Mouse (Mus musculus) stomach, embryonic 16.5 days (tissue): ENCODE measurements around the gene Cdc6. TPM values are rescaled to one million over a fixed set of nuclear protein-coding genes. Genes with fewer than 3 reads are reported as not detected.

Experiments used
- ATAC-seq: fragments of 200-750 bp; cut with Nextera tagmentation; 2 replicates; pipeline ENCODE4 v1.8.0; 2017; ENCODE audit warnings: moderate number of reproducible peaks, moderate TSS enrichment; ENCODE audit not compliant: insufficient read depth, low FRiP score
- H3K27ac ChIP-seq: fragments of 300-500 bp; sonication (generic); 2 replicates; pipeline ENCODE4 v1.5.1; 2014; ENCODE audit warnings: low read length
- H3K27me3 ChIP-seq: fragments of 300-500 bp; sonication (generic); 2 replicates; pipeline ENCODE4 v1.6.1; 2014; ENCODE audit warnings: low read length, control low read depth, mixed read lengths; ENCODE audit not compliant: control insufficient read depth, insufficient read depth
- H3K36me3 ChIP-seq: fragments of 300-500 bp; sonication (generic); 2 replicates; pipeline ENCODE4 v1.6.1; 2014; ENCODE audit warnings: low read length; ENCODE audit not compliant: control insufficient read depth, insufficient read depth
- H3K4me1 ChIP-seq: fragments of 300-500 bp; sonication (generic); 2 replicates; pipeline ENCODE4 v1.6.1; 2014; ENCODE audit warnings: low read length, control low read depth, mixed read lengths; ENCODE audit not compliant: control insufficient read depth, insufficient read depth
- H3K4me2 ChIP-seq: fragments of 300-500 bp; sonication (generic); 2 replicates; pipeline ENCODE4 v1.6.1; 2014; ENCODE audit warnings: low read depth, low read length, mixed read lengths
- H3K4me3 ChIP-seq: fragments of 300-500 bp; sonication (generic); replicated peaks from 2 replicates; pipeline ENCODE4 v1.5.1; 2014; ENCODE audit warnings: mild to moderate bottlenecking, low read length
- H3K9ac ChIP-seq: fragments of 300-500 bp; sonication (generic); 2 replicates; pipeline ENCODE4 v1.6.1; 2014; ENCODE audit warnings: low read length
- H3K9me3 ChIP-seq: fragments of 300-500 bp; sonication (generic); replicated peaks from 2 replicates; pipeline ENCODE4 v1.6.1; 2016; ENCODE audit warnings: low read length, control low read depth; ENCODE audit not compliant: control insufficient read depth
- WGBS: fragments of 180-500 bp; shearing (Covaris S2); extraction: QIAGEN DNeasy Blood & Tissue Kit; methylation state at CpG from one replicate; pipeline ENCODE4 v1.1.7; 2014; 5-methylcytosine and 5-hydroxymethylcytosine counted together
- polyA plus RNA-seq: library from polyadenylated mRNA; unstranded; fragments of >200 nt; fragmentation: Nextera tagmentation; extraction: Ambion mirVana; gene quantifications from 2 replicates; pipeline ENCODE4 v1.2.1, GENCODE M21; 2015

Gene Cdc6
- polyA plus RNA-seq, 1 experiment from 2014 or later, result 28.1 TPM

GRCm38 (mm10) chr11:98952736-98953135 lies 45.1 kb downstream of the Cdc6 start:
- H3K27me3 ChIP-seq, result no peaks in the 10 kb centered on the region
- no peak overlapping the region for H3K4me2 ChIP-seq
- no peak for ATAC-seq
- H3K27ac ChIP-seq, result peak overlapping the region; percentile 54
- H3K4me3 ChIP-seq, result no peak overlapping the region
- peaks cover 76% of the 10 kb centered on the region for H3K4me1 ChIP-seq
- H3K36me3 ChIP-seq, result no peaks in the 10 kb centered on the region; the same call in 1 of the 2 replicates
- whole genome bisulfite sequencing, result 65% methylated on average over 2 of the region's 2 CpGs
- no peak overlapping the region for H3K9ac ChIP-seq
- H3K9me3 ChIP-seq, result no peaks in the 10 kb centered on the region

GRCm38 (mm10) chr11:98953361-98953760 lies 45.8 kb downstream of the Cdc6 start:
- peak overlapping the region; percentile 88 for H3K27ac ChIP-seq
- 0 out of 2 replicates have a peak overlapping the region, but pooled peaks have one; percentile 48 for H3K4me2 ChIP-seq
- peaks cover 70% of the 10 kb centered on the region for H3K4me1 ChIP-seq
- 13% methylated on average over 2 of the region's 2 CpGs for WGBS
- no peaks in the 10 kb centered on the region for H3K27me3 ChIP-seq
- H3K9me3 ChIP-seq, result no peaks in the 10 kb centered on the region
- ATAC-seq, result peak; percentile 75
- H3K36me3 ChIP-seq, result no peaks in the 10 kb centered on the region; the same call in 1 of the 2 replicates
- no peak overlapping the region for H3K9ac ChIP-seq
- no peak overlapping the region for H3K4me3 ChIP-seq

- no peak overlapping the region for H3K4me3 ChIP-seq
- H3K9ac ChIP-seq, result peak overlapping the region; percentile 54
- peak overlapping the region; percentile 88 for H3K27ac ChIP-seq
- no peaks in the 10 kb centered on the region for H3K27me3 ChIP-seq
- H3K4me1 ChIP-seq, result peaks cover 70% of the 10 kb centered on the region
- 16% methylated on average over 13 of the region's 13 CpGs for WGBS
- no peaks in the 10 kb centered on the region for H3K9me3 ChIP-seq
- H3K4me2 ChIP-seq, result peak overlapping the region; percentile 48
- H3K36me3 ChIP-seq, result no peaks in the 10 kb centered on the region; the same call in 1 of the 2 replicates
- ATAC-seq, result no peak
These were observed 46.3 kb downstream of the Cdc6 start for GRCm38 (mm10) chr11:98953835-98954320.

GRCm38 (mm10) chr11:98954373-98954772 lies 46.8 kb downstream of the Cdc6 start:
- H3K4me3 ChIP-seq, result 0 out of 2 replicates have a peak overlapping the region, but pooled peaks have one; percentile 1
- H3K9me3 ChIP-seq, result no peaks in the 10 kb centered on the region
- no peaks in the 10 kb centered on the region; the same call in 1 of the 2 replicates for H3K36me3 ChIP-seq
- H3K4me2 ChIP-seq, result peak overlapping the region; percentile 48
- ATAC-seq, result peak; percentile 30; the same call in 1 of the 2 replicates
- H3K27ac ChIP-seq, result peak overlapping the region; percentile 88
- peak overlapping the region; percentile 54 for H3K9ac ChIP-seq
- no peaks in the 10 kb centered on the region for H3K27me3 ChIP-seq
- peaks cover 72% of the 10 kb centered on the region for H3K4me1 ChIP-seq
- 5% methylated on average over 10 of the region's 10 CpGs for WGBS

- 0 out of 2 replicates have a peak, but pooled peaks have one; percentile 12 for ATAC-seq
- no peaks in the 10 kb centered on the region for H3K27me3 ChIP-seq
- peak overlapping the region; percentile 54; the same call in 1 of the 2 replicates for H3K9ac ChIP-seq
- H3K27ac ChIP-seq, result peak overlapping the region; percentile 88
- WGBS, result 21% methylated on average over 17 of the region's 17 CpGs
- peaks cover 72% of the 10 kb centered on the region for H3K4me1 ChIP-seq
- H3K36me3 ChIP-seq, result no peaks in the 10 kb centered on the region; the same call in 1 of the 2 replicates
- no peaks in the 10 kb centered on the region for H3K9me3 ChIP-seq
- H3K4me2 ChIP-seq, result peak overlapping the region; percentile 48
- H3K4me3 ChIP-seq, result 0 out of 2 replicates have a peak overlapping the region, but pooled peaks have one; percentile 1
These were observed 47.5 kb downstream of the Cdc6 start for GRCm38 (mm10) chr11:98954801-98955706.

GRCm38 (mm10) chr11:98955707-98956235 lies 48.2 kb downstream of the Cdc6 start:
- no peak for ATAC-seq
- 33% methylated on average over 7 of the region's 7 CpGs for WGBS
- Histone ChIP-seq H3K36me3 (no peaks in the 10 kb centered on the region), H3K9ac (peak overlapping the region; percentile 5; the same call in 1 of the 2 replicates), H3K9me3 (no peaks in the 10 kb centered on the region), H3K27ac (peak overlapping the region; percentile 88), H3K4me2 (no peak overlapping the region), H3K4me3 (no peak overlapping the region), H3K27me3 (no peaks in the 10 kb centered on the region), H3K4me1 (peaks cover 65% of the 10 kb centered on the region)

- H3K9me3 ChIP-seq, result no peaks in the 10 kb centered on the region
- H3K9ac ChIP-seq, result no peak overlapping the region
- no peak for ATAC-seq
- WGBS, result 81% methylated on average over 8 of the region's 10 CpGs
- no peaks in the 10 kb centered on the region for H3K36me3 ChIP-seq
- no peaks in the 10 kb centered on the region for H3K27me3 ChIP-seq
- no peak overlapping the region for H3K27ac ChIP-seq
- H3K4me2 ChIP-seq, result no peak overlapping the region
- no peak overlapping the region for H3K4me3 ChIP-seq
- H3K4me1 ChIP-seq, result peaks cover 62% of the 10 kb centered on the region
These were observed 48.7 kb downstream of the Cdc6 start for GRCm38 (mm10) chr11:98956340-98956739.

GRCm38 (mm10) chr11:98959437-98960312 lies 52.1 kb downstream of the Cdc6 start:
- H3K9ac ChIP-seq, result peak overlapping the region; percentile 88
- peak; percentile 21; the same call in 1 of the 2 replicates for ATAC-seq
- H3K27ac ChIP-seq, result peak overlapping the region; percentile 94
- H3K4me3 ChIP-seq, result peak overlapping the region; percentile 79
- H3K27me3 ChIP-seq, result no peaks in the 10 kb centered on the region
- H3K9me3 ChIP-seq, result no peaks in the 10 kb centered on the region
- H3K36me3 ChIP-seq, result no peaks in the 10 kb centered on the region
- H3K4me1 ChIP-seq, result peaks cover 65% of the 10 kb centered on the region
- WGBS, result under 1% methylated on average over 42 of the region's 43 CpGs
- peak overlapping the region; percentile 100 for H3K4me2 ChIP-seq
